Mouse (Mus musculus): ENCODE measurements around the gene Sult6b1. TPM values are rescaled to one million over a fixed set of nuclear protein-coding genes. Genes with fewer than 3 reads are reported as not detected.

Gene Sult6b1
- polyA plus RNA-seq, 1 experiment from 2014 or later: 0.28 TPM

DNA sequence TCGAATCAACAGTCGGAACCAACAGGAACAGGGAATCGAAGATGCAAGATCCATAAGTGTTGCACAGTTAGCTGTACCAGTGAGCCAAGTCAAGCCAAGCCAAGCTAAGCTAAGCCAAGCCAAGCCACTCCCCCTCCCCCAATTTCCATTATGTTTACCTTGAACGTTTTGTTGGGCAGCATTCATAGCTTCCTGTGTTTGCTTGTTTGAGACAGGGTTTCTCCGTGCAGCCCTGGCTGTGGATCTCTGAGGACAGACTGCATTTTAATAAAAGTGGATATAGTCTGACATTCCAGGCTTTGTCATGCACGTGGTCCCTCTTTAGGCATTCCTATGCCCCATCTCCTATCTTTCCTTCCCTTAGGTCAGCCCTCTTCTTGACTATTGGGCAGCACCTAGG, 9.0 kb upstream of the Sult6b1 start:
- Histone ChIP-seq H3K27me3 (no peaks in the 10 kb centered on the region), H3K9ac (replicated peaks) (peak overlapping the region; percentile 84), H3K36me3 (peaks cover 20% of the 10 kb centered on the region), H3K27ac (peak overlapping the region; percentile 84), H3K4me2 (replicated peaks) (peak overlapping the region; percentile 74), H3K9me3 (no peaks in the 10 kb centered on the region), H3K4me1 (replicated peaks) (peaks cover 27% of the 10 kb centered on the region), H3K4me3 (replicated peaks) (peak overlapping the region; percentile 71)
- 56% methylated on average over 6 of the region's 6 CpGs for WGBS
- peak; percentile 32 for ATAC-seq

DNA sequence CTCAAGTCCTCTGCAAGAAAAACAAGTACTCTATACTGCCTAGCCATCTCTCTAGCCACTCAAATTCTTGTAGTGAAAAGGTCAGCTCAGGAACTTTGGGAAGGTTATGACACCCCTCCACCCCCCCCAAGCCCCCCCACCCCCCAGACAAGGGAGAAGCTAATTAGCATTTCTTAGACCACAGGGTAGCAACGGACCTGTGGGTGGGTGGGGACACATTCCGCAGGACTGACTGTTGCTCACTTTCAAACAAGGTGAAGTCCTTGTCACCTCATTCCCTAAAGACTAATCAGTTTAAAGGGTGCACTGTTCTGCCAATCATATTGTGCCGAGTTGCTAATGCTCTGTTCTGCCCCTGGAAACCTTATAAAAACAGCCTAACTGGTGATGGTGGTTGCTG, 7.1 kb upstream of the Sult6b1 start:
- peaks cover 6% of the 10 kb centered on the region; the same call in 1 of the 2 replicates for H3K36me3 ChIP-seq
- no peak for ATAC-seq
- WGBS: 75% methylated on average over 3 of the region's 3 CpGs
- H3K27me3 ChIP-seq: no peaks in the 10 kb centered on the region
- no peak overlapping the region for H3K4me3 ChIP-seq (replicated peaks)
- H3K27ac ChIP-seq: no peak overlapping the region
- no peak overlapping the region for H3K4me2 ChIP-seq (replicated peaks)
- H3K9ac ChIP-seq (replicated peaks): no peak overlapping the region
- peaks cover 27% of the 10 kb centered on the region for H3K4me1 ChIP-seq (replicated peaks)
- H3K9me3 ChIP-seq: no peaks in the 10 kb centered on the region

DNA sequence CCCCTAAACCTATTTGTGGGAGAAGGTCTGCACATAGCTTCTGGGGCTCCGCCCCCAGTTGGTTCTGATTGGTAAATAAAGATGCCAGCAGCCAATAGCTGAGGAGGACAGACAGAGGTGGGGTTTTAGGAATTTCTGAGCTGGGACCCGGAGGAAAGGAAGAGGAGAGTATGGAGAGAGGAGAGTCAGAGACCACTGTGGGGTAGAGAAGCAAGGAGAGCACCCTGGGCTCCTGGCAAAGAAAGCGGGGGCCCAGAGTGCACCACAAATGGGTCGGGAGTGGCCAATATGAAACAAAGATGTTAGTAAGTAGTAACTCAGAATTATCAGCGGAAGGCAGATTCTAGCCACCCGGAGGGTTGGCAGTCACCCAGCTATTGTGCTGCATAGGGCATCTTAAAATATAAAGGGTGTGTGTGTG, 6.1 kb upstream of the Sult6b1 start:
- Histone ChIP-seq H3K27ac (peak overlapping the region; percentile 51; the same call in 1 of the 2 replicates), H3K9ac (replicated peaks) (peak overlapping the region; percentile 46; the same call in 1 of the 2 replicates), H3K36me3 (no peaks in the 10 kb centered on the region), H3K4me3 (replicated peaks) (peak overlapping the region; percentile 40), H3K9me3 (no peaks in the 10 kb centered on the region), H3K4me1 (replicated peaks) (peaks cover 24% of the 10 kb centered on the region), H3K4me2 (replicated peaks) (peak overlapping the region; percentile 54), H3K27me3 (no peaks in the 10 kb centered on the region)
- 34% methylated on average over 6 of the region's 6 CpGs for WGBS
- ATAC-seq: peak; percentile 48

- Histone ChIP-seq H3K36me3 (no peaks in the 10 kb centered on the region), H3K4me1 (replicated peaks) (peaks cover 7% of the 10 kb centered on the region), H3K4me2 (replicated peaks) (no peak overlapping the region), H3K27ac (no peak overlapping the region), H3K27me3 (no peaks in the 10 kb centered on the region), H3K9me3 (no peaks in the 10 kb centered on the region), H3K9ac (replicated peaks) (no peak overlapping the region), H3K4me3 (replicated peaks) (no peak overlapping the region)
- 80% methylated on average over 2 of the region's 2 CpGs for WGBS
- no peak for ATAC-seq
Measured at GRCm38 (mm10) chr17:78909374-78909773, 2.6 kb upstream of the Sult6b1 start.

- no peak overlapping the region for H3K9ac ChIP-seq (replicated peaks)
- no peak overlapping the region for H3K4me2 ChIP-seq (replicated peaks)
- H3K4me1 ChIP-seq (replicated peaks): no peaks in the 10 kb centered on the region
- H3K4me3 ChIP-seq (replicated peaks): no peak overlapping the region
- no peak for ATAC-seq
- no peaks in the 10 kb centered on the region for H3K9me3 ChIP-seq
- no peaks in the 10 kb centered on the region for H3K36me3 ChIP-seq
- H3K27me3 ChIP-seq: no peaks in the 10 kb centered on the region
- 87% methylated on average over 2 of the region's 2 CpGs for WGBS
- no peak overlapping the region for H3K27ac ChIP-seq
Measured at GRCm38 (mm10) chr17:78903158-78903557, 3.6 kb downstream of the Sult6b1 start.

DNA sequence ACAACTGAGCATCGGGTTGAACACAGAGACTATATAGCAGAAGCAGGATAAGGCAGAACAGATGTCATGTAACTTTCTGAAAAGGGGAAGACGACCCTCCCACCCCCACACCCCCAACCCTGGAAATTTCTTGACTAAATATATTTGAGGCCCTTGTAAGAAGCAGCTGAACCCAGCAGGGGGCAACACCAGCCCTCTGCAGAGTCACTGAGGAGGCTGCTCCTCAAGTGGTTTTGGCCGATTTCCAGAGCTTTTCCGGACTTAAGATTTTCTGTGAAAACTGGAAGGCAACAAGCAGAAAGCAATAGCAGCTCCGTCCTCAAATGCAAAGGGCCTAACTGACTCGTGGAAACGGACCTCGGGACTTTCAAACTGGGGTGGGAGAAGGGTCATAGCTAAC, 11.4 kb downstream of the Sult6b1 start:
- no peak overlapping the region for H3K4me2 ChIP-seq (replicated peaks)
- H3K4me1 ChIP-seq (replicated peaks): 0 out of 2 replicates have a peak, but pooled peaks cover 5% of the 10 kb centered on the region
- ATAC-seq: 0 out of 2 replicates have a peak, but pooled peaks have one; percentile 30
- H3K9ac ChIP-seq (replicated peaks): no peak overlapping the region; the same call in 1 of the 2 replicates
- H3K27me3 ChIP-seq: no peaks in the 10 kb centered on the region
- no peak overlapping the region for H3K4me3 ChIP-seq (replicated peaks)
- no peak overlapping the region for H3K27ac ChIP-seq
- 40% methylated on average over 8 of the region's 8 CpGs for WGBS
- H3K36me3 ChIP-seq: no peaks in the 10 kb centered on the region
- no peaks in the 10 kb centered on the region for H3K9me3 ChIP-seq

DNA sequence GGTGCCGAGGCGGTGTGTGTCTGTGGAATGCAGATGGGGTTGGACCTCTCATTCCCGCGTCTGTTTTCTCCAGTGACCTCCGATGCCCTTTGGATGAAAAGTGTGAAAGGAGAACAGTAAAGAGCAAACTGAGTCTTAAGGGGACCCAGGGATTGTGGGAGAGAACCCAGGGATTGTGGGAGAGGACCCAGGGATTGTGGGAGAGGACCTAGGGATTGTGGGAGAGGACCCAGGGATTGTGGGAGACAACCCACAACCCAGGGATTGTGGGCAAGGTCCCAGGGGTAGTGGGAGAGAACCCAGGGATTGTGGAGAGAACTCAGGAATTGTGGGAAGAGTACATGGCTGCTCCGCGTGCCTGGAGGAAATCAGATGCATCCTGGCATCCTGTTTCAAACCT, 11.8 kb downstream of the Sult6b1 start:
- Histone ChIP-seq H3K4me3 (replicated peaks) (no peak overlapping the region), H3K4me2 (replicated peaks) (no peak overlapping the region), H3K4me1 (replicated peaks) (0 out of 2 replicates have a peak, but pooled peaks cover 5% of the 10 kb centered on the region), H3K27ac (no peak overlapping the region), H3K36me3 (no peaks in the 10 kb centered on the region), H3K27me3 (no peaks in the 10 kb centered on the region), H3K9me3 (no peaks in the 10 kb centered on the region), H3K9ac (replicated peaks) (no peak overlapping the region)
- 89% methylated on average over 7 of the region's 7 CpGs for WGBS
- no peak for ATAC-seq

DNA sequence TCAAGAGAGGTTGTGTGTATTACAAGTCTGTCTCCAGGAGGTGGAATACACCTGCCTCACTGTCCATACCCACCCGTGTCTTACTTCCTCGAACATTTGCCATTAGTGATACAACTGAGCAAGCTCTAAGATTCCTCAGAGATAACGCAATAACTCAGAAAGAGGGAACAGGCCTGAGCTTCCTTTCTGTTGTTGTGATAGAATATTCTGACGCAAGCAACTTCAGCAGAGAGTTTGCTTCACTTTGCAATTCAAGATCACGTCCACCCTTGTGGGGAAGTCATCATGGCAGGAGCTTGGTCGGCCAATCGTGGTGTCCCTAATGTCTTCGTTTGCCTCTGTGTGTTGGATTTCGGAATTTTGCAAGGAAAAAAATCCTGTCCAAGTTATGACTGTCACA, 15.8 kb downstream of the Sult6b1 start:
- no peak overlapping the region for H3K9ac ChIP-seq (replicated peaks)

DNA sequence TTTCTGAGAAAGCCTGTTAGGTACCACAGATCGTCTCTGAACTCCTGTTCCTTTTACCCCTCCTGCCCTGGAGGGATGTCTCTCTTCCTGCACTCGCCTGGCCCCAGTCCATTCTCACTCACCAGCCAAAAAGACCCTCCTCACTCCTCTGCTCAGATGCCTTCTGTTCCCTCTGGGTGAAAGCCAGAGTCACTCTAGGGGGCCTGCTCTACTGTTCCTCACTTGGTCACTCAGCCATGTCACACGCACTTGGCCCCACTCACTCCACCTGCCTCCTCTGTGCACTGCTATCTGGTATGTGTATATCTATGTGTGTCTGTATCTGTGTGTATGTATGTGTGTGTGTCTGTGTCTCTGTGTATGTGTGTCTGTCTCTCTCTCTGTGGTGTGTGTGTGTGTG, 17.6 kb downstream of the Sult6b1 start:
- no peak for ATAC-seq

More for the DNA sequence above, 15.8 kb downstream of the Sult6b1 start:
- ATAC-seq: no peak
- Histone ChIP-seq H3K9me3 (no peaks in the 10 kb centered on the region), H3K4me1 (replicated peaks) (0 out of 2 replicates have a peak, but pooled peaks cover 5% of the 10 kb centered on the region), H3K27me3 (no peaks in the 10 kb centered on the region), H3K27ac (no peak overlapping the region), H3K4me2 (replicated peaks) (no peak overlapping the region), H3K36me3 (no peaks in the 10 kb centered on the region), H3K4me3 (replicated peaks) (no peak overlapping the region)
- 89% methylated on average over 9 of the region's 9 CpGs for WGBS

GRCm38 (mm10) chr17:78888554-78888953, 18.2 kb downstream of the Sult6b1 start:
- no peaks in the 10 kb centered on the region for H3K27me3 ChIP-seq
- WGBS: 87% methylated on average over 4 of the region's 4 CpGs

More for the DNA sequence above, 17.6 kb downstream of the Sult6b1 start:
- Histone ChIP-seq H3K27ac (no peak overlapping the region), H3K4me1 (replicated peaks) (no peaks in the 10 kb centered on the region), H3K9me3 (no peaks in the 10 kb centered on the region), H3K9ac (replicated peaks) (no peak overlapping the region), H3K4me2 (replicated peaks) (no peak overlapping the region), H3K27me3 (no peaks in the 10 kb centered on the region), H3K4me3 (replicated peaks) (no peak overlapping the region), H3K36me3 (no peaks in the 10 kb centered on the region)
- WGBS: 66% methylated on average over 3 of the region's 3 CpGs

DNA sequence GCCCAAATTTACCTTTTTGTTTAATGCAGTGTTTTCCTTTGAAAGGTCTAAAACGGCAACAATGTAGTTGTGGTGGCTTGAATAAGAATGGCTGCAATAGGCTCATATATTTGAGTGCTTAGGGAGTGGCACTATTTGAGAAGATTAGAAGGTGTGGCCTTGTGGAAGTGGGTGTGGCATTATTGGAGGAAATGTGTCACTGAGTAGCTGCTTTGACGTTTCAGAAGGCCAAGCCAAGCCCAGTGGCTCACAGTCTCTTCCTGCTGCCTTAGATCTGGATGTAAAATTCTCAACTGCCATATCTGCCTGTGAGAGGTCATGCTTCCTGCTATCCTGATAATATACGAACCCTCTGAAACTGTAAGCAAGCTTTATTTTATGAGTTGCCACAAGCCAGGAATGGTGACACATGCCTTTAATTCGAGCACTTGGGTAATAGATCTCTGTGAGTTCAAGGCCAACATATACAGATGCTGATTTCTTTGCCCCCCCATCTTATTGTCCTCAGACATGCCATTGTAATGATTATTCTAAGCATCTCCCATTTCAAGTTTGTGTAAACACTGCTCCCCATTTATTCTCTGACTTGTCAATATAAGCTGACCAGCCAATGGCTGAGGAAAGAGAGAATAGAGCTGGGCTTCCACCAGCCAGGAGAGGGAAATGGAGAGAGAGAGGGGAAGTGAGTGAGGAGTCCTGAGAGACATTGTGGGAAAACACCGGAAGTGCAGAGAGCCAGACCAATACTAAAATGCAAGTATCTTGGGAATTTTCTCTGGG, 21.3 kb downstream of the Sult6b1 start:
- WGBS: 87% methylated on average over 5 of the region's 5 CpGs
- no peaks in the 10 kb centered on the region for H3K36me3 ChIP-seq
- H3K27me3 ChIP-seq: no peaks in the 10 kb centered on the region
- no peak overlapping the region for H3K9ac ChIP-seq (replicated peaks)
- H3K9me3 ChIP-seq: no peaks in the 10 kb centered on the region
- no peak overlapping the region for H3K4me3 ChIP-seq (replicated peaks)
- ATAC-seq: no peak
- no peak overlapping the region for H3K27ac ChIP-seq
- no peak overlapping the region for H3K4me2 ChIP-seq (replicated peaks)
- peaks cover 14% of the 10 kb centered on the region for H3K4me1 ChIP-seq (replicated peaks)

More at GRCm38 (mm10) chr17:78888554-78888953, 18.2 kb downstream of the Sult6b1 start:
- ATAC-seq: no peak
- no peak overlapping the region for H3K9ac ChIP-seq (replicated peaks)
- H3K9me3 ChIP-seq: no peaks in the 10 kb centered on the region
- no peaks in the 10 kb centered on the region for H3K36me3 ChIP-seq
- no peak overlapping the region for H3K4me2 ChIP-seq (replicated peaks)
- H3K27ac ChIP-seq: no peak overlapping the region
- H3K4me1 ChIP-seq (replicated peaks): no peaks in the 10 kb centered on the region
- H3K4me3 ChIP-seq (replicated peaks): no peak overlapping the region

DNA sequence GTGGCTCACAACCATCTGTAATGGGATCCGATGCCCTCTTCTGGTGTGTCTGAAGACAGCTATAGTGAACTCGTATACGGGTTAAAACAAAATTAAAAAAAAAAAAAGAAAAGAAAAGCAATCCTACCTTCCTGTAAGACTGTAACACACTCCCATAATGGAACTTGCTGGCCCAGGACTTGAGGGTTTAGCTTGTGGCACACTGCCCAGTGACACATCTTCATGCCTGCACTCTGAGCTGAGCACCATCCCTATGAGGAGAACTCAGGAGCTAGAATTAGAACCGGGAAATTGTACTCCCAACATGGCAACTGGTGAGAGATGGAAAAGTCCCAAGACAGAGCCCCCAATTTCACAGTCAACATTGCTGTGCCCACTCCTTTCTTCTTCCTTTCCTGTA, 23.5 kb downstream of the Sult6b1 start:
- Histone ChIP-seq H3K4me3 (replicated peaks) (no peak overlapping the region), H3K9me3 (no peaks in the 10 kb centered on the region), H3K27ac (no peak overlapping the region), H3K4me1 (replicated peaks) (peaks cover 14% of the 10 kb centered on the region), H3K27me3 (no peaks in the 10 kb centered on the region), H3K9ac (replicated peaks) (no peak overlapping the region), H3K4me2 (replicated peaks) (no peak overlapping the region), H3K36me3 (no peaks in the 10 kb centered on the region)
- WGBS: 90% methylated on average over 4 of the region's 4 CpGs
- no peak for ATAC-seq

All from midbrain, embryonic 13.5 days (tissue).